Mouse (Mus musculus): Measurements from ENCODE around the gene Slc36a2. TPM values are rescaled to one million over a fixed set of nuclear protein-coding genes. Genes with fewer than 3 reads are reported as not detected.

Gene Slc36a2
- total RNA-seq, 2 experiments from 2014 or later, result 0.23 TPM; not detected in 1

Other genes with a start within 250 kb of the Slc36a2 start
- gene Tnip1, start 222.2 kb downstream of the Slc36a2 start, total RNA-seq (2021), result 10 to 100 TPM; 35.2 to 39.0 TPM
- gene Anxa6, start 151.6 kb downstream of the Slc36a2 start, total RNA-seq (2021), result 10 to 100 TPM; 89.8 to 97.0 TPM
- under 1 TPM in 1 of 2 experiments, not detected in 1; 0.54 TPM for gene Ccdc69, start 106.9 kb downstream of the Slc36a2 start, total RNA-seq (2021)
- gene Gm2a, start 87.0 kb downstream of the Slc36a2 start, total RNA-seq (2021), result 10 to 100 TPM; 30.7 to 32.3 TPM
- gene Slc36a3, start 33.4 kb downstream of the Slc36a2 start, total RNA-seq (2021), result not detected
- 10 to 100 TPM; 57.9 to 68.4 TPM for gene Slc36a1, start 19.3 kb upstream of the Slc36a2 start, total RNA-seq (2021)
- under 1 TPM; 0.25 to 0.27 TPM for gene Fat2, start 151.5 kb upstream of the Slc36a2 start, total RNA-seq (2021)
- gene Sparc, start 238.1 kb upstream of the Slc36a2 start, total RNA-seq (2021), result 100 to 1,000 TPM; 251 to 284 TPM

All from layer of hippocampus, adult 18-20 months (tissue).